8 mouse cellular contexts compared by ENCODE assay signal in the genomic region with DNA sequence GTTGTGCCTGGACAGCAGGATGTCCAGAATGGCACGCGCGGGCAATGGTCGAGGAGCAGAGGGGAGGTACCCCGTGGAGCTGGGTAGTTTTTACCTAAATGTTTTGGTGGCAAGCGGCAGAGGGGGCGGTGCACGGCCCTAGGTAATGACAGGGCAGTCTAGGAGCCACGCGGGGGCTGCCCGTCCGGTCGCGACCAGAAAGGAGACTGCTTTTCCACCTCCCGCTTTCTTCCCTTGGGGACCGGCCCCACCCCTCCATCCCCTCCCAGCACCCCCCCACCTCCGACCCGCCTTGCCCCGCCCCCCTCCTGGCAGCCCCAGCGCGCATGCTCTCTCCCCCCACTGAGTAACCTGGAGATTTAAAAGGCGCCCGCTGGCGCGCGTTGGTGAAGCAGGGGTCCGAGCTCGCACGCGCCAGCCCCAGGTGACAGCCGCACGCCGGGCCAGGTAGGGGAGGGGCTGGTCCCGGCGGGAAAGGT. TPM values are rescaled to one million over a fixed set of nuclear protein-coding genes. Genes with fewer than 3 reads are reported as not detected.
DNase-seq lines count a peak whose midpoint lies in the region; ATAC-seq and TF ChIP-seq lines count a peak whose summit lies in the region.

A gene (plus strand): TSS at position 362 of the 479 bp plus-strand sequence.

- peak within 1 kb of the TSS; percentile 33 for H3K27ac ChIP-seq in spleen, adult 2 months (ENCODE audit: insufficient read depth, low read length)
- H3K27ac ChIP-seq in heart, embryonic 16.5 days (ENCODE audit: low read length): peak within 1 kb of the TSS; percentile 51
- peak within 1 kb of the TSS; percentile 40 for H3K27ac ChIP-seq in midbrain, embryonic 11.5 days (ENCODE audit: low read depth, low read length)

- H3K9ac ChIP-seq in heart, embryonic 16.5 days (ENCODE audit: low read length): peak within 1 kb of the TSS; percentile 78
- peak within 1 kb of the TSS; percentile 89 for H3K9ac ChIP-seq in midbrain, embryonic 11.5 days (ENCODE audit: low read length)

- no peak for DNase-seq in spleen, adult 2 months (ENCODE audit: low read depth in 1 of 2, low spot score in 2 of 2)
- DNase-seq in spleen, adult 18-20 months: no peak
- DNase-seq in kidney, postnatal 36 days: peak; percentile 62 to 88
- DNase-seq in midbrain, embryonic 11.5 days (ENCODE audit: low spot score, missing footprints): no peak
- no peak for DNase-seq in layer of hippocampus, adult 9-11 months
- no peak for DNase-seq in frontal cortex, postnatal 36 days (ENCODE audit: low spot score in 2 of 2)

- H3K9me3 ChIP-seq in heart, embryonic 16.5 days (replicated peaks; ENCODE audit: control insufficient read depth, low read length): no peaks in the 10 kb centered on the region
- H3K9me3 ChIP-seq in midbrain, embryonic 11.5 days (ENCODE audit: control insufficient read depth, low read length): no peaks in the 10 kb centered on the region

- peak within 1 kb of the TSS; percentile 41 for H3K4me3 ChIP-seq in spleen, adult 2 months (ENCODE audit: extremely low read depth, insufficient read depth, insufficient read length)
- H3K4me3 ChIP-seq in heart, embryonic 16.5 days (ENCODE audit: low read length): peak within 1 kb of the TSS; percentile 83
- H3K4me3 ChIP-seq in midbrain, embryonic 11.5 days (ENCODE audit: low read depth, low read length): peak within 1 kb of the TSS; percentile 96

- peaks cover 2% of the 10 kb centered on the region for H3K4me1 ChIP-seq in spleen, adult 2 months (ENCODE audit: control insufficient read depth, insufficient read depth, insufficient read length)
- peaks cover 15% of the 10 kb centered on the region for H3K4me1 ChIP-seq in heart, embryonic 16.5 days (ENCODE audit: control insufficient read depth, insufficient read depth, low read length)
- H3K4me1 ChIP-seq in midbrain, embryonic 11.5 days (ENCODE audit: control insufficient read depth, insufficient read depth, low read length): peaks cover 42% of the 10 kb centered on the region

- peak; percentile 24 for ATAC-seq in common myeloid progenitor, adult 5-6 weeks (replicated peaks; ENCODE audit: low read depth, poor library complexity, severe bottlenecking)
- peak; percentile 62 for ATAC-seq in heart, embryonic 16.5 days (replicated peaks; ENCODE audit: extremely low read depth, insufficient read depth, low FRiP score)
- peak; percentile 74 for ATAC-seq in midbrain, embryonic 11.5 days (ENCODE audit: low FRiP score)

- TF ChIP-seq POLR2A in spleen, adult 2 months (IDR thresholded peaks at IDR 0.05; ENCODE audit: low read depth, low read length): no peak

- TF ChIP-seq CTCF in spleen, adult 2 months (IDR thresholded peaks at IDR 0.05; ENCODE audit: extremely low read depth, insufficient read depth, insufficient read length, insufficient replicate concordance): no peak

- H3K27me3 ChIP-seq in spleen, adult 2 months (ENCODE audit: control insufficient read depth, insufficient read depth, low read length): peaks cover 12% of the 10 kb centered on the region
- peaks cover 35% of the 10 kb centered on the region for H3K27me3 ChIP-seq in heart, embryonic 16.5 days (ENCODE audit: control insufficient read depth, insufficient read depth, low read length)
- H3K27me3 ChIP-seq in midbrain, embryonic 11.5 days (ENCODE audit: control insufficient read depth, insufficient read depth, low read length): peaks cover 7% of the 10 kb centered on the region; the same call in 1 of the 2 replicates

- no peaks in the 10 kb centered on the region for H3K36me3 ChIP-seq in spleen, adult 2 months (ENCODE audit: control insufficient read depth, insufficient read depth, low read length)
- H3K36me3 ChIP-seq in heart, embryonic 16.5 days (ENCODE audit: control insufficient read depth, insufficient read depth): no peaks in the 10 kb centered on the region
- H3K36me3 ChIP-seq in midbrain, embryonic 11.5 days (ENCODE audit: control insufficient read depth, insufficient read depth, low read length): no peaks in the 10 kb centered on the region

- H3K4me2 ChIP-seq in heart, embryonic 16.5 days (ENCODE audit: low read depth, low read length): peak within 1 kb of the TSS; percentile 92
- peak within 1 kb of the TSS; percentile 92 for H3K4me2 ChIP-seq in midbrain, embryonic 11.5 days

- WGBS in spleen, adult 2 months: 2% methylated on average over 33 of the region's 35 CpGs
- WGBS in heart, embryonic 16.5 days: 1% methylated on average over 33 of the region's 35 CpGs
- WGBS in midbrain, embryonic 11.5 days: under 1% methylated on average over 28 of the region's 35 CpGs

RNA-seq across cellular contexts. Expression of the gene that starts here (rescaled TPM):
- polyA plus RNA-seq in spleen, adult 2 months (2012; rRNA removed): 23.9 and 28.0 TPM in 2 replicates
- total RNA-seq in common myeloid progenitor, adult 5-6 weeks (2017): 9.8 and 10.6 TPM in 2 replicates
- 5.1 and 5.4 TPM in 2 replicates for polyA plus RNA-seq in heart, embryonic 16.5 days (2015; fragmentation: Nextera tagmentation; extraction: Ambion mirVana)
- polyA plus RNA-seq in midbrain, embryonic 11.5 days (2014; fragmentation: Nextera tagmentation; extraction: Ambion mirVana): 19.5 and 20.5 TPM in 2 replicates

Comparison
In these comparisons a context has a peak if more than half of its experiments do, and no peak if none do; other contexts are left out.
1. DNase-seq: peak in kidney, postnatal 36 days (2 of 2); none in spleen, adult 2 months (0 of 2), spleen, adult 18-20 months (0 of 2), midbrain, embryonic 11.5 days (single experiment), layer of hippocampus, adult 9-11 months (single experiment) and frontal cortex, postnatal 36 days (0 of 2).
2. H3K4me3 ChIP-seq: peak in every context shown above with its lines; median percentile 96 in midbrain, embryonic 11.5 days; 83 in heart, embryonic 16.5 days; 41 in spleen, adult 2 months.
3. ATAC-seq: peak in every context shown above with its lines; median percentile 74 in midbrain, embryonic 11.5 days; 62 in heart, embryonic 16.5 days; 24 in common myeloid progenitor, adult 5-6 weeks.
4. Peak in every context shown above with its lines, with median percentiles within 50 percentile points of each other: H3K27ac ChIP-seq.